Mouse (Mus musculus): Measurements from ENCODE around the gene Vmn1r35.
"Not testable (repeated sequence)": the region's sequence is repeated elsewhere in the genome, so short reads cannot be mapped to it uniquely, and the experiment has no call there.

Vmn1r35 gene

GRCm38 (mm10) chr6:66685806-66686205, at the start of gene Vmn1r35:
Gene Vmn1r35 (minus strand): TSS chr6:66685906.
- Histone ChIP-seq H3K36me3 (ENCODE audit: insufficient read depth, low read length) (no peaks in the 10 kb centered on the region), H3K9me3 (ENCODE audit: low read length) (peaks cover 9% of the 10 kb centered on the region; the same call in 1 of the 2 replicates), H3K27me3 (ENCODE audit: insufficient read depth, low read length) (no peaks in the 10 kb centered on the region), H3K4me1 (replicated peaks; ENCODE audit: low read depth, low read length) (no peaks in the 10 kb centered on the region), H3K4me3 (replicated peaks; ENCODE audit: low read length) (no peak within 1 kb of the TSS)
- TF ChIP-seq CTCF (conservative IDR thresholded peaks at IDR 0.05; ENCODE audit: low read length) (no peak), NANOG (IDR thresholded peaks at IDR 0.05; ENCODE audit: borderline replicate concordance, low read length) (no peak), POU5F1 (IDR thresholded peaks at IDR 0.05; ENCODE audit: borderline replicate concordance, low read length) (no peak)

GRCm38 (mm10) chr6:66729082-66729481, 43.4 kb upstream of the Vmn1r35 start, which contains the start of gene Vmn1r37:
Gene Vmn1r37 (plus strand): TSS chr6:66729382.
- H3K4me3 ChIP-seq (replicated peaks; ENCODE audit: low read length): not testable (repeated sequence)

GRCm38 (mm10) chr6:66719068-66719467, 33.4 kb upstream of the Vmn1r35 start, which contains the start of gene Vmn1r36:
Gene Vmn1r36 (minus strand): TSS chr6:66719168.
- not testable (repeated sequence) for H3K4me3 ChIP-seq (replicated peaks; ENCODE audit: low read length); H3K4me1 ChIP-seq (replicated peaks; ENCODE audit: low read depth, low read length); H3K9me3 ChIP-seq (ENCODE audit: low read length); H3K27me3 ChIP-seq (ENCODE audit: insufficient read depth, low read length); H3K36me3 ChIP-seq (ENCODE audit: insufficient read depth, low read length)

More at GRCm38 (mm10) chr6:66729082-66729481, 43.4 kb upstream of the Vmn1r35 start, which contains the start of gene Vmn1r37:
- not testable (repeated sequence) for H3K4me1 ChIP-seq (replicated peaks; ENCODE audit: low read depth, low read length); H3K9me3 ChIP-seq (ENCODE audit: low read length); H3K36me3 ChIP-seq (ENCODE audit: insufficient read depth, low read length); H3K27me3 ChIP-seq (ENCODE audit: insufficient read depth, low read length)

- H3K4me3 ChIP-seq (replicated peaks; ENCODE audit: low read length): no peak overlapping the region
- no peaks in the 10 kb centered on the region for H3K27me3 ChIP-seq (ENCODE audit: insufficient read depth, low read length)
- no peak for TF ChIP-seq CTCF (conservative IDR thresholded peaks at IDR 0.05; ENCODE audit: low read length)
- TF ChIP-seq NANOG (IDR thresholded peaks at IDR 0.05; ENCODE audit: borderline replicate concordance, low read length): no peak
- no peak for TF ChIP-seq POU5F1 (IDR thresholded peaks at IDR 0.05; ENCODE audit: borderline replicate concordance, low read length)
- H3K9me3 ChIP-seq (ENCODE audit: low read length): no peaks in the 10 kb centered on the region
- H3K4me1 ChIP-seq (replicated peaks; ENCODE audit: low read depth, low read length): no peaks in the 10 kb centered on the region
- no peaks in the 10 kb centered on the region for H3K36me3 ChIP-seq (ENCODE audit: insufficient read depth, low read length)
Observed at GRCm38 (mm10) chr6:66713854-66714253, 28.1 kb upstream of the Vmn1r35 start.

GRCm38 (mm10) chr6:66708901-66709300, 23.2 kb upstream of the Vmn1r35 start:
- Histone ChIP-seq H3K4me3 (replicated peaks; ENCODE audit: low read length) (no peak overlapping the region), H3K36me3 (ENCODE audit: insufficient read depth, low read length) (no peaks in the 10 kb centered on the region), H3K4me1 (replicated peaks; ENCODE audit: low read depth, low read length) (no peaks in the 10 kb centered on the region), H3K9me3 (ENCODE audit: low read length) (peaks cover 21% of the 10 kb centered on the region), H3K27me3 (ENCODE audit: insufficient read depth, low read length) (no peaks in the 10 kb centered on the region)
- TF ChIP-seq CTCF (conservative IDR thresholded peaks at IDR 0.05; ENCODE audit: low read length) (no peak), NANOG (IDR thresholded peaks at IDR 0.05; ENCODE audit: borderline replicate concordance, low read length) (no peak), POU5F1 (IDR thresholded peaks at IDR 0.05; ENCODE audit: borderline replicate concordance, low read length) (no peak)

GRCm38 (mm10) chr6:66643779-66644178, 41.9 kb downstream of the Vmn1r35 start, which contains the start of gene Vmn1r34:
Gene Vmn1r34 (minus strand): TSS chr6:66643879.
- Histone ChIP-seq H3K4me1 (replicated peaks; ENCODE audit: low read depth, low read length) (no peaks in the 10 kb centered on the region), H3K9me3 (ENCODE audit: low read length) (no peaks in the 10 kb centered on the region), H3K27me3 (ENCODE audit: insufficient read depth, low read length) (no peaks in the 10 kb centered on the region), H3K36me3 (ENCODE audit: insufficient read depth, low read length) (no peaks in the 10 kb centered on the region), H3K4me3 (replicated peaks; ENCODE audit: low read length) (no peak within 1 kb of the TSS)
- TF ChIP-seq CTCF (conservative IDR thresholded peaks at IDR 0.05; ENCODE audit: low read length): no peak
